Mouse (Mus musculus) myocyte (in vitro differentiated cells): ENCODE data around the gene Cyb5b.

ENCODE experiments used
- MAX ChIP-seq: IDR thresholded peaks from one replicate; pipeline ENCODE4 v1.6.1; 2011; ENCODE audit warnings: low read depth, mild to moderate bottlenecking, control low read depth
- MYOD1 ChIP-seq, 3 experiments: IDR thresholded peaks; one replicate each; pipeline ENCODE4 v1.6.1; 2011; ENCODE audit warnings: control low read depth in 2 of 3, low read depth in 2 of 3, mild to moderate bottlenecking in 2 of 3, moderate library complexity in 1 of 3; ENCODE audit not compliant: insufficient read length in 2 of 3, control insufficient read depth in 1 of 3
- POLR2A ChIP-seq: IDR thresholded peaks from one replicate; pipeline ENCODE4 v1.6.1; 2011; ENCODE audit warnings: low read depth, mild to moderate bottlenecking, control low read depth, moderate library complexity; ENCODE audit not compliant: insufficient read length
- POLR2AphosphoS2 ChIP-seq: IDR thresholded peaks from one replicate; pipeline ENCODE4 v1.6.1; 2011; ENCODE audit warnings: low read depth, control low read depth; ENCODE audit not compliant: insufficient read length
- TCF12 ChIP-seq: IDR thresholded peaks from one replicate; pipeline ENCODE4 v1.6.1; 2011; ENCODE audit warnings: mild to moderate bottlenecking, control low read depth; ENCODE audit not compliant: poor library complexity, insufficient read depth, severe bottlenecking

- no peak for TF ChIP-seq POLR2A
- TF ChIP-seq MYOD1 (IDR thresholded peaks at IDR 0.05; ENCODE audit: control insufficient read depth in 1 of 3, insufficient read length in 2 of 3, low read depth in 2 of 3) = no peak
- TF ChIP-seq POLR2AphosphoS2 = no peak
- no peak for TF ChIP-seq TCF12
- TF ChIP-seq MAX = no peak
Observed at GRCm38 (mm10) chr8:107192631-107193030, 42.2 kb downstream of the Cyb5b start.
